Mouse (Mus musculus) cerebellum, postnatal 10 days (tissue): ENCODE measurements around the gene Cbfa2t2.

ENCODE experiments used
- DNase-seq, 2 experiments: peaks; one replicate each; pipeline ENCODE4 v3.0.0; 2021; ENCODE audit warnings: mixed read lengths in 2 of 2

Cbfa2t2 gene

DNA sequence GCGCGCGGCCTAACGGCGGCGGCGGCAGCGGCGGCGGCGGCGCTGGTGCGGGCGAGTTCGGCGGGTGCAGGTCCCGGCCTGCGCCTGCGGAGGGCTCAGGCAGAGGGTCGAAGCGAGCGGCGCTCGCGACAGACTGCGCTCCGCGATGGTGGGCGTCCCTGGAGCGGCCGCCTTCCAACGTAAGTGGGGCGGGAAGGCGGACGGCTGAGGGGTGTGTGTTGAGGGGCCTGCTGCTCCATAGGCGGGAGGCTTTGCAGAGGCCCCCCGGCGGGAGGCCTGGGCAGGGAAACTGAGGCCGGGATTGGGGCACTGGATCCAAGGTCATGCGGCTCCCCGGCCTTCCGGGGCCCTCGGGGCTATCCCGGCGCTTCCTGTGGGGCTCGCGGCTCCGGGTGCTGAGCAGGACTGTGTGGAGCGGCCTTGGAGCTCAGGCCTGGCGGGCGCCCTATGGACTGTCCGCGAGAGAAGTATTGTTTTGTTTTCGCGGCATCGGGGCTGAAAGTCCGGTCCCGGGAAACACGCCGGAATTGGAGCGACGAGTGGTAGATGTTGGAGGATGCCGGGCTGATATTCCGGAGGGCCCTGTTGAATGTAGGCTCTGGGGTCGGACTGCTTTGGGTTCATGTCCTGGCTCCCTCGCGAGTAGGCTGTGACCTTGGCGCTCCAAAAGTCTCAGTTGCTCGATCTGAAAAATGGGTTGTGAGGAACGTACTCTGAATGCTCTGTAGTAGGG, at the start of gene Cbfa2t2:
Gene Cbfa2t2, plus strand, starts transcription at position 24 of the 733 bp plus-strand sequence.
- DNase-seq: no peak

DNA sequence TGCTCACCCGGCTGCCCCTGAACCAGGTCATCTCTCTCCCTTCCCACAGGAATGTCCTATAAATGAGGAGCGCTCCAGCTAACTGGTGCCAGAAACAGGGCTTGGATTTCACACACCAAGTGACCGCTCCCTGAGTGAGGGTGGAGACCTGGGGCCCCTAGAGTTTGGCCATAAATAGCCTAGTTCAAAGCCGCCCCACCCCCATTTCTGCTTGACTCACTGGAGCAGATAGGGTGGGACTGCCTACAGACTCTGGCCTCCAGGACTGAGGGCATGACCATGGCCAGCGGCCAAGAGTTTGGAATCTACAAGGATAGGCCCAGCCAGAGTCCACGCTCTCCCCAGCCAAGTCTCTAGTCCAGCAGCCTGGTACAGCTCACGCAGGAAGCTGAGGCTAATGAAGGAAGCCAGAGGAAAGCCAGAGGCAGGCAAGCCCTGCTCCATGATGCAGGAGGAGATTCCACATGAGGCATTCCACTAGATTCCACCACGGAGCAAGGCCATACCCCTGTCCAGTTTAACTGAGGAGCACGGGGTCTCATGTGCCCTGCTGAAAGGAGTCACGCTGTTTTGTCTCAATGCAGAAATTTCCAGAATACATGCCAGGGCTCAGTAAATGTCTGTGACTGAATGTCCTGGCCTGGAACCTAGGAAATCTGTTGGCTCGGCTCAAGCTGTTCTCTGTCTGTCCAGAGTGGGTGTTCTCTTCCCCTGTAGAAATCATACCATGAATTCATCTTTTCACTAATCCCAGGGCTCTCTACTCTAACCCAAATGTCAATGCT, 45.9 kb upstream of the Cbfa2t2 start:
- peak; percentile 71 to 75 for DNase-seq

DNA sequence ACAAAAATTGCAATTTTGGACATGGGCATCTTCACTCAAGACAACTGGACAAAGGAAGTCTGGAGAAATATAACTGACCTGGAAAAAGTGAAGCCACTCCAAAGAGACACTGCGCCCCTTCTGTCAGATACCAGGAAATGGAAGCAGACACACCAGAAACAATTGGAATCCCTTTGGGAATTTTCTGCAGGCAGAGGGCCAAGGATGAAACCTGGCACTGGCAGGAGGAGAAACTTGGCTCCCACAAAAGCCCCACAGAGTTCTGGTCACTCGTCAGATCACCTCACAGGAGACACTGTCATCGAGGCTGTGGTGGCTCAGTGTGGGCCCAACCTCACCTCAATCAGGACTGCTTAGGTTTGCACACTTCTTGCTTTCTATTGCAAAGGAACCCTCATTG, 41.7 kb upstream of the Cbfa2t2 start:
- DNase-seq: peak; percentile 89 to 91

DNA sequence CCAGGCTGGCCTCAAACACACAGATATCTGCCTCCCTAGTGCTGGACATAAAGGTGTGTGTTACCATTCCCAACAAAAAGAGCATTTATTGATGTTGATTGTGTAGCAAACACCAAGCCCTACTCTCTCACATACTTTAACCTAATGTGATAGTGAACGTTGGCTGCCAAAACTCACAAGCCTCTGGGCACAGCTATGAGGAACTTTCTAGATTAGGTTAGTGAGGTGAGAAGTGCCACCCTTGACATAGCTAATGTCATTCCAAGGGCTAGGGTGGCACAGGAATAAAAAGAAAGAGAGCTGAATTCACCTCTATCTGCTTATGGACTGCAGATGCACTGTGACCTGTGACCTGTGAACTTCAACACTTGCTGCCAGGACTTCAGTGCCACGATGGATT, 39.8 kb upstream of the Cbfa2t2 start:
- DNase-seq: no peak

DNA sequence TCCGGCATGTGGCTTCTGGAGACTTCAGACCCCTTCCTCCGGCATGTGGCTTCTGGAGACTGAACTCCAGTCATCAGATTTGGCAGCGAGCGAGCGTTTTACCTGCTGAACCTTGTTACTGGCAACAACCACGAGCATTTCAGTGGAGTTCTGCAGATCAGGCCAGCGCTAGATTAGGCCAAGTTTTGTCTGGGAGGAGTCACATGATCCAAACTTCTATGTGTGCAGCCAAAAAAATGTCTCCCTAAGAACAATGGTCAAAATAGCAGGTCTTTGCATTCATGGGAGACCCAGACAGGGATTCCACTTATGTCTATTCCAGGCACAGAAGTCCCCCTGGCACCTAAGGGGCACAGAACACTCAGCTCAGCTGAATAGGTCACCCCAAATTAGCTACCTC, 38.0 kb upstream of the Cbfa2t2 start:
- DNase-seq: no peak

DNA sequence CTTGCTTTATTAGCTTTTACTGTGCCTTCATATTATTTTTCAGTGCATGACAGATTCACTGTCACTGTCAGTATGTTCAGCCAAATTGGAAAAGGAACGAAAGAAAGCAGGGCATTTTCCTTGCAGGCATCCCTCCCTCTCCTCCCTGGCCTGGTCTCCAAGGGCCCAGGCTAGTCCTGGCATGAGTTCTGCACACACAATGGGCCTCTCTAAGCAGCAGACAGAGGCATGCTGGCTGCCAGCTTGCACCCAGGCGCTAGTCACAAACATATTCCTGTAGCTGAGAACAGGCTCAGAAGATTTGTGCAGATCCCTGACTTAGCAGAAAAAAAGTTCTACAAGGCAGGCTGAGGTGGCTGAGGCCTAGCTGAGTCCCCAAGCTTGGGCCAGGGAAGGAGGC, 37.0 kb upstream of the Cbfa2t2 start:
- DNase-seq: peak in 1 of 2 experiments; percentile 62

DNA sequence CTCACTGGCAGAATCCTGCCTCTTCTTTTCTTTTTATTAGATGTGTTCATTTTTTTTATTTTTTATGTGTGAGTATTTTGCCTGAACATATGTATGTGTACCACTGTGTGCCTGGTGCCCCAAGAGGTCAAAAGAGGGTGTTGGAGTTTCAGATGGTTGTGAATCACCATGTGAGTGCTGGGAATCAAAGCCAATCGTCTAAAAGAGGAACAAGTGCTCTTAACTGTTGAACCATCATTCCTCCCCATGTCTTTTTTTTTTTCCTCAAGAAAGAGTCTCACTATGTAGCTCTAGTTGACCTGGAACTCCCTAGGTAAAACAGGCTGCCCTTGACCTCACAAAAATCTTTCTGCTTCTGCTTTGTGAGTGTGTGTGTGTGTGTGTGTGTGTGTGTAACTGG, 34.3 kb upstream of the Cbfa2t2 start:
- no peak for DNase-seq

DNA sequence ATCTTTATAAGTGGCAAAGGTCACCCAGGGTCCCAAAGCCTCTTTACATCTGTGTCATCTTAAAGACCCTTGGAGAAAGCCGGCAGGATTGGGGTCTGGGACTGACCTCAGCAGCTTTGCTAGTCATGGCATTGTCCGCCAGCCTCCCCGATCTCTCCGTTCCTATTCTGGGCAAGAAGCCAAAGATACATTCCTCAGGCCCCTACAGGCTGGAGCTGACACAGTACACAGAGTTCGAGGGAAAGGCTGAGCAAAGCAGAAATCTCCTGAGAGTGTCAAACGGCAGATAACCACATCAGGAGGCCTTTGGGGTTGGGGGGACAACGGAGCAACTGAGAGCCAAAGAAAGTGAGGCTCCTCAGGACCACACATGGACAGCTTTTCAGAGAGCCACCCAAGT, 33.5 kb upstream of the Cbfa2t2 start:
- DNase-seq: peak; percentile 61 to 74

DNA sequence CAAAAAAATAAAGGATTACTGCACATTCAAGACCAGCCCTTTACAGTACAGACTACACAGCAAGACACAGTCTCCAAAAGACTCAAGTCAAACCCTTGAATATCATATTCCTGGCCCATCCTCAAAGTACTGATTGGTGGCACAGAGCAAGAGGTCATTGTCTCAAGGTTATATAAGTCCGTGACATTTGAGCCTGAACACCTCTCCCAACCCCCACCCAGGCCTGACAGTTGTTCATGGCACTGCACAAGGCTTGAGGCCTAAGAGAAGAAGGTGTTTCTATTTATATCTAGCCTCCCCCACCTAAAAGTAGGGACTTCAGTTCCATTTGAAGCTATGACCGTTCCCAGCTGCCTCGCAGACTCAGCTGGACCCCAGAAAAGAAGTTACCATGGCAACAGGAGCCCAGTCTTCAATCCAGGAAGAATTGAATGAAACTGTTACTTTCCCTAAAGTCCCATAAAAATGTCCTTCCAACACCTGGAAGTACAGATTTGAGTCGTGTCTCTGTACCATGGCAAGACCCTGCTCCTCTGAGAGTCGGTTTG, 30.8 kb upstream of the Cbfa2t2 start:
- no peak for DNase-seq

DNA sequence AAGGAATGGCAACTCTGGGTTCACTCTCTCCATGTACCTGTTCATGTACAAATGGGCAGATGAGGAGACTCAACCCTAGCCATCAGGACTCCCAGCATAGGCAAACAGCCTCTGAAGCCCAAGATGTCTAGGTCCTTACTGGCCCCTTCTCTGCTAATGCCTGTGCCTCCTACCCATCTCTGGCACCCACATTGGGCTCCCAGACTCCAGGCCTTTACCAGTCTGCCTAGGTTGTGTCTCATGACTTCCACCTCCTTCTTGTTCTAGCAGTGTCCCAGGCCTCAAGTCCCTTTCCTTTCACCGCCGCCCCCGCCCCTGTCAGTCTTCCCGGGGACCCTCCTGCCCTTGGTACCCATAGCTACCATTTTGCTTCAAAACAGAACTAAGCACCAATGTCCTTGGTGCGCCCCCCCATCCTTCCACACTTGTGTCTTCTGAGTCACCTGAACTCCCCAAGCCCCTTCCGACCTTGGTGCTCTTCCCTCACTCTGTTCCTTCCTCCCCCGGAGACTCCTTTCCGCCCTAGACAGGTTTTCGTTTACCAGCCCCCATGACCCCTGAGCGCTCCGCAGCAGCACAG, 29.1 kb upstream of the Cbfa2t2 start:
- peak in 1 of 2 experiments; percentile 33 for DNase-seq

DNA sequence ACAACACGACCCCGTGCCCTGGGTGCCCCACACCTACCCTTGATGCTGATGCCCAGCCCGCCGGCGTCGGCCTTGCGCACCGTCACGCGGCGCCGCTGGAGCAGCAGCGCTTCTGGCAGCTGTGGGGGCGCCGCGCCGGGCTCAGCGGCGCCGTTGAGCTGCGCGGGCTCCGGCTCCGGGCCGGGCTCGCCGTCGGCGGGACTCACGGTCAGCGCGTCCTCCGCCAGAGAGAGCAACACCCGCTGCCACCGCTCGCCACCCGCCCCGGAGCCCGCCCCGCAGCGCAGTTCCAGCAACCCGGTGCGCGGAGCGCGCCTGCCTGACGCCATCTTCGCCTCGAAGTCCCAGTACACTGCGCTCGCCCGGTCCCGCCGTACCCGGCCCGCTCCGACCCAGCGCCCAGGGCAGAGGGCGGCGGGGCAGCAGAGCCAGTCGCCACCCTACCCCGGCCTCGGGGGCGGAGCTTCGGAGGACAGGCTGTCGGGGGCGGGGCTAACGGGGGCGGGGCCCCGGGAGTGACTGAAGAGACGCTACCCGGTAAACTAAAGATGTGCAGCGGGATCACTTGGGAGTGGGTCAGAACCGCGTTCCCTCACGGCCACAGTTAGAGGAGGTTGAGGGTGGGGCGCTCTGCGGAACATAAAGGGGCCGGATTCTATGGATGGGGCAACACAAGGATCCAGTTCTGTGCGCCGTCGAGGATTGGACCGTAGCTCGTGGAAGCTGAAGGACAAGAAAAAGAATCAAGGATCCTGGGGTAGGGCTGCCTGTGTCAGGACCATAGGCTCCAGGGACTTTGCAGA, 28.4 kb upstream of the Cbfa2t2 start, which contains the start of gene Snta1:
Gene Snta1, minus strand, starts transcription at position 457 of the 803 bp plus-strand sequence.
- peak; percentile 93 to 95 for DNase-seq

DNA sequence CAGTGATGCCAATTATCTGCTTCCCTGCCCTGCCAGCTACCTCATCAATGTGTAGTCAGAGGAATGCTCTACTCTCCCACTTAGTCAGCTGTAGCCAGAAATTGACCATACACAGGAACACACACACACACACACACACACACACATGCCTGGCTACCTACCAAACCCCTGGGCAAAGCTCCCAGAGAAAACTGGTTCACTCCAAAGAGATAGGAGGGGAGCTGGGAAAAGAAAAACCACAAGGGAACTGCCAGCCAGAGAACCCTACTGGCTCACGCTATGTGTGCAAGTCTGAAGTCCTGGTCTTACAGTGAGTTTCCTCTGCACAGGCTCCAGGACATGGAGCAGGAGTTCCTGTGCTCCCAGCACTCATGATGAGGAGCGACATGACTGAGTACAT, 25.9 kb upstream of the Cbfa2t2 start:
- peak; percentile 55 to 58 for DNase-seq

DNA sequence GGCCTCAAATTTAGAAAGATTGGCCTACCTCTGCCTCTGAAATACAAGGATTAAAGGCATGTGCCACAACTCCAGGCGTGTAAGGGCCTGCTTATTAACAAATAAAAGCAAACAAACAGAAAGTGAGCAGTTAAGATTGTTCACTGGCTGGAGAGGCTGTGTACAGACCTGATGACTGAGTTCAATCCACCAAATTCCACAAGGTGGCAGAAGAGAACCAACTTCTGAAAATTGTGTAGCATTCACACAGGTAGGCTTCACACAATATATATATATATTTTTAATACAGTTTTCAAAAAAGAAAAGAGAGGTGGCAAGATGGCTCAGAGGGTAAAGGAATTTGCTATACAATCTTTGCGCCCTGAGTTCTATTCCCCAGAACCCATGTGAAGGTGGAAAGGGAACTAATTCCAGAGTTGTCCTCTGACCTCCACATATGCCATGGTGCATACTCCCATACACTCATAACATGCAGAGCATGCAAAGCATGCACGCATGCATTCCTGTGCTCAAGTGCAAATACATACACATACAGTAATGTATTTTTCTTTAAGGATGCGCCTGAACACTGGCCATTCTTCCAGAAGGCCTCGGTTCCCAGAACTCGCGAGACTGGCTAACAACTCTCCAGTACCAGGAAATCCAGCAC, 24.1 kb upstream of the Cbfa2t2 start:
- peak; percentile 73 to 83 for DNase-seq

DNA sequence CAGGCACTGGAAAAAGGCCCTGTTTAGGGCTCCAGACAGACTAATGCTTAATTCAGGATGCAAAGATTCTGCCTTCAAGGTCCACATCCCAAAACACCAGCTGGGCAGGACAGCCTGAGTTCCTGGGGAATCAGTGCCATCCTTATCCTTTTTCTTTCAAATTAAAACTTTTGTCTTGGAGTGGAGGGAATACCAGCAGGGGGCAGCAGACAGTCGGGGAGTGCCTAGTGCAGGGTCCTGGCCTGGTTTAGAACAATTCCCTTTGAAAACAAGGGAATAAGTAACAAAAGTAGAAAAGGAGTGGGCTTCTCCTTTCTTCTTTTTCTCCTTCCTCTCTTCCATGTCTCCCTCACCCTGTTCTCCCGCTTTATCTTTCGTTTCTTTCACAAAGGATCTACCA, 19.2 kb upstream of the Cbfa2t2 start:
- peak; percentile 95 to 96 for DNase-seq

DNA sequence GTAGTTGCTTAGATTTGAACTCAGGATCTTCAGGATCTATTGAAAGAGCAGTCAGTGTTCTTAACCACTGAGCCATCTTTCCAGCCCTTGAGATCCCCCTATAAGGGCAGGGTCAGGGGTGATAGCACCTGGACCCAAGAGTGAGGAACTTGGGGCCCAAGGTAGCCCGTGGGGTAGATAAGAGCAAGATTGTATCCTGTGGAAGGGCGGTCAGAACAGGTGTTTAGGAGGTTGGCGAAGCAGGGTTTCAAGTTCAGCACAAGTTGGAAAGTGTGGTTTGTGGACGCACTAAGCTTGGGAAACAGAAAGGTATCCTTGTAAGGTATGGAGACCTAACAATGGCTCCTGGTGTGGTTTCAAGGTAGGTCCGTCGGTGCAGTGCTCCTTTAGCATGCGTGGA, 18.3 kb upstream of the Cbfa2t2 start:
- DNase-seq: no peak

DNA sequence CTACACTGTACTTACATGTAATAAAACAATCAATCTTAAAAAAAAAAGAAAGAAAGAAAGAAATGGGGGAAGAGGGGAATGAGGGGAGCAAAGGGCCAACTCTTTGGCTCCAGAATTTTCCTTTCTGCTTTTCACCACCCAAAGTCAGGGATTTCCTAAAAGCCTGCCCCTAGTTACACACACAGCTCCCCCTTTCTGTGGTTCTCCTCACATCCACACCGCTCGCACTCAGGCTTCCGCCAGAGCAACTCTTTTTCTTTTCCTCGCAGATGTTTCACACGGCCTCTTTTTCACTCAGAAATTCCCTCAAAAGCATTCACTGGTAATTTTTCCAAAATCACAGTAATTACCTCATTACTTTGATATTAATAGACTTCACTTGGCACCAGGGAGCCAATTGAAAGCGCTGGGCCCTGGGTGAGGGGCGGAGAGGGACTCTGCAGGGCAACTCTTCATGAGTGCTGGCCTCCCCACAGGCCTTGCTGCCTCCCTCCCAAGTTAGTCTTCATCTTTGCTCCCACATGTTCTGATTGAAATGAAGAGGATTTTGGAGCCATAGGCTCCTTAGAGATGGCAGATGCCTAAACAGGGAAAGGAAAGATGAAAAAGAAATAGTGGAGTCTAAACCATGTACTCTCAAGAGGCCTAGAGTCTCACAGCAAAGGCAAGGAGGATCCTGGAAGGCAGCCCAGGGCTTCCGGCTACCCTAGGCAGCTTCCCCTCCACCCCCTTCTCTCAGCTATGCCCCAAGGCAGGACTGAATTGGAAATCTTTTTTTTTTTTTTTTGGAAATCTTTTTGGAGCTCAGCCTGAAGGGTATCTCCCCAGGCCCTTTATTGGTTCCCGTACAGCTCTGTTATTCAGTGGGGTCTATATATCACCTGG, 16.4 kb upstream of the Cbfa2t2 start:
- peak; percentile 58 for DNase-seq

DNA sequence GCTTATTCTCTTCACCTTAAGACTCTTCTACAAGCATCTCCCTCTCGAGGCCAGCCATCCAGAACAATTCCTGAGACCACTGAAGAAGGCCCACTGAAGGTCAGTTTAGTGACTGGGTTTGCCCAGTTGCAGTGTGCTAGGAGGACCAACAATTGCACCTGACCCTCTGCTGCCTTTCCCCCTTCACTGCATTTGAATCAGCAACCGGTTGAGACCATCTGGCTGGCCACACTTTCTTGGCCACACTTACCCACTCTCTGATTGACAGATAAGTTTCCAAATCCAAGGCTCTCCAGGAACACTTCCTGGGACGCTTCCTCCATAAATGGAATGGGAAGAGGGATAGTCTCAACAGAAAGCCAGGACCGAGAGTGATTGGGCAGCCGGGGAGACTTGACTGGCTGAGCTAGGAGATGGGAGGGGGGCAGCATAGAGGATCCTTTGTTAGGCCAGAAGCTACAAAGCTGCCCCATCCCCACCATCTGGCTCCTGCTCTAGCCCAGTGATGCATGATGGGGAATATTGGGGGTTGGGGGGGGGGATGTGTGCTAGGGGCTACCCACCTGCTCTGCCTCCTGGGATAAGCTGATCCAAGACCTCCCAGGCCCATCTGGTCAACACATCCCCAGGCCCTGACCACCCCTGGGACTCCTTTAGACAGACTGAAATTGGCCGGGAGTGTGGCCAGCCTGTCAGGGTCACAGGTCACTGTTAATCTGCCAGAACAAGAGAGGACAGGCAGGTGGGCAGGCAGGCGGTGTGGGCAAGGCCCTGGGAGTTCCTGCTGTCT, 15.1 kb upstream of the Cbfa2t2 start:
- peak; percentile 91 to 94 for DNase-seq

DNA sequence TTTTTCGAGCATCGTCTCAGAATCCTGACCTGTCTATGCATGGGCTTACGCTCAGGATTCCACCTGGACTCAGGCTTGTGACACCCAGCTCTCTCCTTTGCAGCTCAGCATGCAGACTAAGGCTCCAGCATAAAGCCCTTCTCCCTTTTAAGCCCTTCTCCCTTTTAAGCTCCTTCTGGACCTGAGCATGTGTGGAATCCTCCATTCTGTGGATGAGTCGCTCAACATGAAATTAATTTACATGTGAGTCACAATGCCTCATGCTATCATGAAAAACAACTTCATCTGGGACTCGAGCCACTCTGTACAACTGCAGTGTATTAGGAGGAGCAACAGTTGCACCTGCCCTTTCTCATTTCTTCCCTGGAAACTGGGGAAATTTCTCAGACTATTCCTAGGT, 14.1 kb upstream of the Cbfa2t2 start:
- DNase-seq: no peak

DNA sequence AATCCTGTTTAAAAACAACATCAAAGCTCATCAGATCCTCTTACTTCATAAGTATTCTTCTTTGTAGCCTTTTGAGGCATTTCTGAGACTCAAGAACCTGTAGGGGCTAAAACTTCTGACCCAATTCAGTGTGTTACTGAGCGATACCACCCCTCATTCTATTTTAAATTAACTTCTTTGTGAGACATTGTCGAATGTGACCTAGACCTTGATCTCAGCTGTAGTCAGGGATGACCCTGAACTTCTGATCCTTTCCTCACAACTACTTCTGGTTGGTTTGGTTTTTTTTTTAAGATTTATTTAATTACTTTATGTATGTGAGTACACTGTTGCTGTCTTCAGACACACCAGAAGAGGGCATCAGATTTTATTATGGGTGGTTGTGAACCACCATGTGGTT, 12.7 kb upstream of the Cbfa2t2 start:
- DNase-seq: no peak

DNA sequence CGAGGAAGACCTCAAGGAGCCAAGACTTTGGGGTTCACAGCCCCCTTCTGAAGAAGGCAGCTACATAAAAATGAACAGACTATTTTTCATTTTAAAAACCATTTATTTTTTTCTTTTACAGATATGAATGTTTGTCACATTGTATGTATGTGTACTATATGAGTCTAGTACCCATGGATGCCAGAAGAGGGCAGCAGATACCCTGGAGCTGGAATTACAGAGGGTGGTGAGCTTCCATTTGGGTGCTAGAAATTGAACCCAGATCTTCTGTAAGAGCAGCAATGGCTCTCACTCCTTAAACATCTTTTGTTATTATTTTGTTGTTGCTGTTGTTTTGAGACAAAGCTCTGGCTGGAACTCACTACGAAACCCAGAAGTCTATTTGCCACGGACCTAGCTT, 10.8 kb upstream of the Cbfa2t2 start:
- DNase-seq: no peak
